Comparison of ENCODE assay signal across 16 mouse cellular contexts in genomic region chr2:157530056-157530955, GRCm38 (mm10). TPM values are rescaled to one million over a fixed set of nuclear protein-coding genes. Genes with fewer than 3 reads are reported as not detected.
DNase-seq lines count a peak whose midpoint lies in the region; ATAC-seq and TF ChIP-seq lines count a peak whose summit lies in the region.
"Had no signal": no experiment of that assay in that cellular context is flagged by ENCODE, and none has a peak within 500 bp of the region (broad histone marks: within the 10 kb centered on the region; RNA-seq: fewer than 3 reads in every experiment).

No protein-coding gene starts in this region.

- TF ChIP-seq CTCF in left cerebral cortex, adult 2 months (IDR thresholded peaks at IDR 0.05), result no peak
- TF ChIP-seq CTCF in midbrain, postnatal 0 days (IDR thresholded peaks at IDR 0.05), result no peak

- no peak overlapping the region for H3K4me2 ChIP-seq in embryonic facial prominence, embryonic 11.5 days (ENCODE audit: low read depth, low read length)
- H3K4me2 ChIP-seq in hindbrain, embryonic 13.5 days, result no peak overlapping the region
- no peak overlapping the region for H3K4me2 ChIP-seq in midbrain, postnatal 0 days (ENCODE audit: low read depth, low read length, poor library complexity, severe bottlenecking)
- H3K4me2 ChIP-seq: neural tube, embryonic 12.5 days had no signal

- no peak overlapping the region for H3K9ac ChIP-seq in embryonic facial prominence, embryonic 11.5 days (replicated peaks; ENCODE audit: low read length)
- no peak overlapping the region for H3K9ac ChIP-seq in hindbrain, embryonic 13.5 days
- H3K9ac ChIP-seq in midbrain, postnatal 0 days (replicated peaks; ENCODE audit: low read length, poor library complexity, severe bottlenecking), result no peak overlapping the region
- H3K9ac ChIP-seq: neural tube, embryonic 12.5 days had no signal

- WGBS in embryonic facial prominence, embryonic 11.5 days, result 72% methylated on average over 13 of the region's 13 CpGs
- 48% methylated on average over 13 of the region's 13 CpGs for WGBS in hindbrain, embryonic 13.5 days
- 47% methylated on average over 13 of the region's 13 CpGs for WGBS in midbrain, postnatal 0 days

- no peak for DNase-seq in left cerebral cortex, adult 2 months (ENCODE audit: extremely low spot score in 1 of 2, low spot score in 2 of 2)
- no peak for DNase-seq in left cerebral cortex, postnatal 36 days (ENCODE audit: low spot score in 2 of 2)
- DNase-seq in embryonic facial prominence, embryonic 11.5 days (ENCODE audit: low spot score), result no peak
- peak; percentile 63 for DNase-seq in midbrain, postnatal 0 days (ENCODE audit: low spot score)
- DNase-seq in urinary bladder, postnatal 10 days (ENCODE audit: low spot score), result no peak
- no peak for DNase-seq in lung, adult 18-20 months
- DNase-seq: cerebellum, postnatal 10 days; heart, adult 2 months; heart, postnatal 10 days; kidney, postnatal 4 days; lung, adult 2 months; spleen, adult 18-20 months had no signal

- H3K27me3 ChIP-seq in embryonic facial prominence, embryonic 11.5 days (ENCODE audit: control insufficient read depth, insufficient read depth, low read length), result no peaks in the 10 kb centered on the region
- no peaks in the 10 kb centered on the region for H3K27me3 ChIP-seq in hindbrain, embryonic 13.5 days
- H3K27me3 ChIP-seq in midbrain, postnatal 0 days (ENCODE audit: insufficient read depth, low read length), result no peaks in the 10 kb centered on the region
- H3K27me3 ChIP-seq: neural tube, embryonic 12.5 days had no signal

- no peak overlapping the region for H3K4me3 ChIP-seq in left cerebral cortex, adult 2 months
- no peak overlapping the region for H3K4me3 ChIP-seq in embryonic facial prominence, embryonic 11.5 days (ENCODE audit: low read depth, low read length)
- H3K4me3 ChIP-seq in hindbrain, embryonic 13.5 days, result no peak overlapping the region
- no peak overlapping the region for H3K4me3 ChIP-seq in midbrain, postnatal 0 days (ENCODE audit: low read depth, low read length)
- H3K4me3 ChIP-seq: heart, adult 2 months; megakaryocyte, embryonic 14.5 days; neural tube, embryonic 12.5 days had no signal

- no peak for ATAC-seq in embryonic facial prominence, embryonic 11.5 days (replicated peaks; ENCODE audit: insufficient number of reproducible peaks, low FRiP score, low TSS enrichment, low read depth)
- ATAC-seq in hindbrain, embryonic 13.5 days (ENCODE audit: low FRiP score), result no peak
- no peak for ATAC-seq in midbrain, postnatal 0 days (ENCODE audit: low FRiP score)
- ATAC-seq: intestine, postnatal 0 days had no signal

- no peaks in the 10 kb centered on the region for H3K9me3 ChIP-seq in embryonic facial prominence, embryonic 11.5 days (replicated peaks; ENCODE audit: control insufficient read depth, low read length)
- no peaks in the 10 kb centered on the region for H3K9me3 ChIP-seq in hindbrain, embryonic 13.5 days
- H3K9me3 ChIP-seq in midbrain, postnatal 0 days (ENCODE audit: low read length), result no peaks in the 10 kb centered on the region
- H3K9me3 ChIP-seq: megakaryocyte, embryonic 14.5 days; neural tube, embryonic 12.5 days had no signal

- intact Hi-C loops in left cerebral cortex, adult 2 months (cut with DNase I), result no loop called here
- intact Hi-C loops in left cerebral cortex, postnatal 36 days (cut with DNase I), result no loop called here

- H3K36me3 ChIP-seq in embryonic facial prominence, embryonic 11.5 days (replicated peaks; ENCODE audit: control insufficient read depth, insufficient read depth, low read depth, low read length), result no peaks in the 10 kb centered on the region
- H3K36me3 ChIP-seq in hindbrain, embryonic 13.5 days, result no peaks in the 10 kb centered on the region
- no peaks in the 10 kb centered on the region for H3K36me3 ChIP-seq in midbrain, postnatal 0 days (ENCODE audit: insufficient read depth, low read length)
- H3K36me3 ChIP-seq: neural tube, embryonic 12.5 days had no signal

- H3K27ac ChIP-seq in left cerebral cortex, adult 2 months, result 0 out of 2 replicates have a peak overlapping the region, but pooled peaks have one; percentile 24
- H3K27ac ChIP-seq in embryonic facial prominence, embryonic 11.5 days (replicated peaks; ENCODE audit: low read depth, low read length), result 0 out of 2 replicates have a peak overlapping the region, but pooled peaks have one; percentile 7
- H3K27ac ChIP-seq in hindbrain, embryonic 13.5 days, result peak overlapping the region; percentile 87
- peak overlapping the region; percentile 74 for H3K27ac ChIP-seq in midbrain, postnatal 0 days (ENCODE audit: low read depth, low read length)
- H3K27ac ChIP-seq: heart, adult 2 months; neural tube, embryonic 12.5 days had no signal

- H3K4me1 ChIP-seq in embryonic facial prominence, embryonic 11.5 days (ENCODE audit: control insufficient read depth, insufficient read depth, low read length), result peaks cover 4% of the 10 kb centered on the region
- peaks cover 58% of the 10 kb centered on the region for H3K4me1 ChIP-seq in hindbrain, embryonic 13.5 days (replicated peaks)
- peaks cover 36% of the 10 kb centered on the region for H3K4me1 ChIP-seq in midbrain, postnatal 0 days (ENCODE audit: insufficient read depth, low read length)
- H3K4me1 ChIP-seq: neural tube, embryonic 12.5 days had no signal

RNA-seq across cellular contexts. Expression of gene Nnat, which starts 29.6 kb away (rescaled TPM):
- total RNA-seq in left cerebral cortex, adult 2 months (2021), result 100 to 1,000 TPM; 225 to 280 TPM
- 100 to 1,000 TPM; 188 to 255 TPM for total RNA-seq in left cerebral cortex, postnatal 36 days (2021)
- 1,482 and 1,542 TPM in 2 replicates for polyA plus RNA-seq in embryonic facial prominence, embryonic 11.5 days (2014; fragmentation: Nextera tagmentation; extraction: Ambion mirVana)
- 6,024 and 6,534 TPM in 2 replicates for polyA plus RNA-seq in hindbrain, embryonic 13.5 days (2015; fragmentation: Nextera tagmentation; extraction: Ambion mirVana)
- total RNA-seq in midbrain, postnatal 0 days (2014; rRNA removed), result 7,900 and 8,478 TPM in 2 replicates
- 8,374 and 8,478 TPM in 2 replicates for polyA plus RNA-seq in midbrain, postnatal 0 days (2015; fragmentation: Nextera tagmentation; extraction: Ambion mirVana)

RNA-seq across cellular contexts. Expression of gene Blcap, which starts 40.8 kb away (rescaled TPM):
- total RNA-seq in left cerebral cortex, adult 2 months (2021), result 100 to 1,000 TPM; 109 to 111 TPM
- total RNA-seq in left cerebral cortex, postnatal 36 days (2021), result 100 to 1,000 TPM in 1 of 2 experiments, 10 to 100 TPM in 1; 90.4 to 113 TPM
- polyA plus RNA-seq in embryonic facial prominence, embryonic 11.5 days (2014; fragmentation: Nextera tagmentation; extraction: Ambion mirVana), result 90.2 and 97.9 TPM in 2 replicates
- polyA plus RNA-seq in hindbrain, embryonic 13.5 days (2015; fragmentation: Nextera tagmentation; extraction: Ambion mirVana), result 219 and 232 TPM in 2 replicates
- total RNA-seq in midbrain, postnatal 0 days (2014; rRNA removed), result 307 and 309 TPM in 2 replicates
- polyA plus RNA-seq in midbrain, postnatal 0 days (2015; fragmentation: Nextera tagmentation; extraction: Ambion mirVana), result 394 and 397 TPM in 2 replicates

Comparison
In these comparisons a context has a peak if more than half of its experiments do, and no peak if none do; other contexts are left out.
1. H3K27ac ChIP-seq: peak in every context shown above with its lines; median percentile 87 in hindbrain, embryonic 13.5 days; 74 in midbrain, postnatal 0 days; 24 in left cerebral cortex, adult 2 months; 7 in embryonic facial prominence, embryonic 11.5 days.
2. RNA of gene Nnat, which starts 29.6 kb away (total RNA-seq): 7,900 to 8,478 TPM in midbrain, postnatal 0 days; 225 to 280 TPM in left cerebral cortex, adult 2 months and 188 to 255 TPM in left cerebral cortex, postnatal 36 days; every median in the first group is over 10 times any median in the second.